Mouse (Mus musculus) embryonic facial prominence, embryonic 15.5 days (tissue): Measurements from ENCODE around the gene 4921530L21Rik. TPM values are rescaled to one million over a fixed set of nuclear protein-coding genes. Genes with fewer than 3 reads are reported as not detected.

ENCODE experiments used
- ATAC-seq: fragments of 200-750 bp; cut with Nextera tagmentation; 2 replicates; pipeline ENCODE4 v1.8.0; 2017; ENCODE audit warnings: low read depth, moderate TSS enrichment; ENCODE audit not compliant: insufficient number of reproducible peaks, low FRiP score, low TSS enrichment
- H3K27ac ChIP-seq: fragments of 300-500 bp; sonication (generic); replicated peaks from 2 replicates; pipeline ENCODE4 v1.5.1; 2015; ENCODE audit warnings: mild to moderate bottlenecking, inconsistent platforms
- H3K27me3 ChIP-seq: fragments of 300-500 bp; sonication (generic); 2 replicates; pipeline ENCODE4 v1.6.1; 2015; ENCODE audit warnings: inconsistent platforms
- H3K36me3 ChIP-seq: fragments of 300-500 bp; sonication (generic); 2 replicates; pipeline ENCODE4 v1.6.1; 2015; ENCODE audit warnings: mild to moderate bottlenecking, inconsistent platforms
- H3K4me1 ChIP-seq: fragments of 300-500 bp; sonication (generic); 2 replicates; pipeline ENCODE4 v1.6.1; 2015; ENCODE audit warnings: inconsistent platforms
- H3K4me2 ChIP-seq: fragments of 300-500 bp; sonication (generic); replicated peaks from 2 replicates; pipeline ENCODE4 v1.6.1; 2015; ENCODE audit warnings: mild to moderate bottlenecking, inconsistent platforms
- H3K4me3 ChIP-seq: fragments of 300-500 bp; sonication (generic); replicated peaks from 2 replicates; pipeline ENCODE4 v1.5.1; 2015; ENCODE audit warnings: mild to moderate bottlenecking, inconsistent platforms
- H3K9ac ChIP-seq: fragments of 300-500 bp; sonication (generic); 2 replicates; pipeline ENCODE4 v1.6.1; 2015; ENCODE audit warnings: inconsistent platforms
- H3K9me3 ChIP-seq: fragments of 300-500 bp; sonication (generic); replicated peaks from 2 replicates; pipeline ENCODE4 v1.6.1; 2016; ENCODE audit warnings: inconsistent platforms
- WGBS: fragments of 180-500 bp; shearing (Covaris S2); methylation state at CpG from one replicate; pipeline ENCODE4 v1.1.7; 2015; 5-methylcytosine and 5-hydroxymethylcytosine counted together
- polyA plus RNA-seq: library from polyadenylated mRNA; unstranded; fragments of >200 nt; fragmentation: Nextera tagmentation; extraction: Ambion mirVana; gene quantifications from 2 replicates; pipeline ENCODE4 v1.2.1, GENCODE M21; 2015

The 4921530L21Rik gene
- polyA plus RNA-seq, 1 experiment from 2014 or later, result not detected

- H3K9ac ChIP-seq, result no peak overlapping the region
- no peaks in the 10 kb centered on the region for H3K27me3 ChIP-seq
- ATAC-seq, result no peak
- no peak overlapping the region for H3K4me2 ChIP-seq
- no peaks in the 10 kb centered on the region for H3K4me1 ChIP-seq
- no peak overlapping the region for H3K4me3 ChIP-seq
- 83% methylated on average over 3 of the region's 3 CpGs for WGBS
- H3K36me3 ChIP-seq, result no peaks in the 10 kb centered on the region
- no peak overlapping the region for H3K27ac ChIP-seq
- no peaks in the 10 kb centered on the region for H3K9me3 ChIP-seq
These were observed 47.0 kb downstream of the 4921530L21Rik start for GRCm38 (mm10) chr14:95927810-95928785.
